Mouse (Mus musculus): ENCODE measurements around the gene Rcl1.

Rcl1 gene

GRCm38 (mm10) chr19:29100874-29101542 lies at the start of gene Rcl1:
Rcl1 (plus strand) TSS chr19:29101375.
- DNase-seq (ENCODE audit: low spot score), result peak; percentile 97

- DNase-seq (ENCODE audit: low spot score), result peak; percentile 82
These were observed 48.4 kb upstream of the Rcl1 start for GRCm38 (mm10) chr19:29052786-29053185.

GRCm38 (mm10) chr19:29054594-29054993 lies 46.6 kb upstream of the Rcl1 start:
- no peak for DNase-seq (ENCODE audit: low spot score)

GRCm38 (mm10) chr19:29055469-29055868 lies 45.7 kb upstream of the Rcl1 start:
- no peak for DNase-seq (ENCODE audit: low spot score)

- no peak for DNase-seq (ENCODE audit: low spot score)
These were observed 42.4 kb upstream of the Rcl1 start for GRCm38 (mm10) chr19:29058741-29059140.

- no peak for DNase-seq (ENCODE audit: low spot score)
These were observed 41.5 kb upstream of the Rcl1 start for GRCm38 (mm10) chr19:29059688-29060087.

- no peak for DNase-seq (ENCODE audit: low spot score)
These were observed 40.9 kb upstream of the Rcl1 start for GRCm38 (mm10) chr19:29060299-29060698.

GRCm38 (mm10) chr19:29063009-29063408 lies 38.2 kb upstream of the Rcl1 start:
- no peak for DNase-seq (ENCODE audit: low spot score)

GRCm38 (mm10) chr19:29063577-29064363 lies 37.4 kb upstream of the Rcl1 start:
- DNase-seq (ENCODE audit: low spot score), result peak; percentile 84

GRCm38 (mm10) chr19:29064451-29065102 lies 36.6 kb upstream of the Rcl1 start:
- DNase-seq (ENCODE audit: low spot score), result peak; percentile 58

- peak; percentile 77 for DNase-seq (ENCODE audit: low spot score)
These were observed 34.1 kb upstream of the Rcl1 start for GRCm38 (mm10) chr19:29066981-29067471.

- no peak for DNase-seq (ENCODE audit: low spot score)
These were observed 32.0 kb upstream of the Rcl1 start for GRCm38 (mm10) chr19:29069195-29069594.

GRCm38 (mm10) chr19:29074802-29075201 lies 26.4 kb upstream of the Rcl1 start:
- DNase-seq (ENCODE audit: low spot score), result no peak

- no peak for DNase-seq (ENCODE audit: low spot score)
These were observed 12.5 kb upstream of the Rcl1 start for GRCm38 (mm10) chr19:29088628-29089027.

GRCm38 (mm10) chr19:29092194-29092593 lies 9.0 kb upstream of the Rcl1 start:
- no peak for DNase-seq (ENCODE audit: low spot score)

- DNase-seq (ENCODE audit: low spot score), result no peak
These were observed 2.1 kb upstream of the Rcl1 start for GRCm38 (mm10) chr19:29099106-29099505.

GRCm38 (mm10) chr19:29099596-29099995 lies 1.6 kb upstream of the Rcl1 start:
- DNase-seq (ENCODE audit: low spot score), result no peak

GRCm38 (mm10) chr19:29100261-29100660 lies 914 bp upstream of the Rcl1 start:
- DNase-seq (ENCODE audit: low spot score), result no peak

GRCm38 (mm10) chr19:29101591-29101990 lies 416 bp downstream of the Rcl1 start:
- DNase-seq (ENCODE audit: low spot score), result no peak

- DNase-seq (ENCODE audit: low spot score), result peak; percentile 27
These were observed 923 bp downstream of the Rcl1 start for GRCm38 (mm10) chr19:29102098-29102497.

- DNase-seq (ENCODE audit: low spot score), result no peak
These were observed 4.6 kb downstream of the Rcl1 start for GRCm38 (mm10) chr19:29105816-29106215.

GRCm38 (mm10) chr19:29106261-29106660 lies 5.1 kb downstream of the Rcl1 start:
- no peak for DNase-seq (ENCODE audit: low spot score)

- DNase-seq (ENCODE audit: low spot score), result no peak
These were observed 11.5 kb downstream of the Rcl1 start for GRCm38 (mm10) chr19:29112662-29113061.
